Mouse (Mus musculus) liver, embryonic 16.5 days (tissue): ENCODE data around the gene Pcnx2. TPM values are rescaled to one million over a fixed set of nuclear protein-coding genes. Genes with fewer than 3 reads are reported as not detected.
A peak's percentile ranks its signal among the peaks of the same experiment; 100 is the strongest.

ENCODE experiments used
- ATAC-seq: fragments of 200-750 bp; cut with Nextera tagmentation; 2 replicates; pipeline ENCODE4 v1.8.0; 2017; ENCODE audit warnings: low read depth, mild to moderate bottlenecking, moderate number of reproducible peaks, moderate library complexity
- H3K27ac ChIP-seq: fragments of 300-500 bp; sonication (generic); 2 replicates; pipeline ENCODE4 v1.5.1; 2014; ENCODE audit warnings: mild to moderate bottlenecking, low read length
- H3K27me3 ChIP-seq: fragments of 300-500 bp; sonication (generic); 2 replicates; pipeline ENCODE4 v1.6.1; 2014; ENCODE audit warnings: low read depth, low read length, mixed read lengths; ENCODE audit not compliant: control insufficient read depth, insufficient read depth
- H3K36me3 ChIP-seq: fragments of 300-500 bp; sonication (generic); 2 replicates; pipeline ENCODE4 v1.6.1; 2014; ENCODE audit warnings: mild to moderate bottlenecking; ENCODE audit not compliant: control insufficient read depth, insufficient read depth
- H3K4me1 ChIP-seq: fragments of 300-500 bp; sonication (generic); 2 replicates; pipeline ENCODE4 v1.6.1; 2014; ENCODE audit warnings: low read depth, low read length, mixed read lengths; ENCODE audit not compliant: control insufficient read depth
- H3K4me2 ChIP-seq: fragments of 300-500 bp; sonication (generic); 2 replicates; pipeline ENCODE4 v1.6.1; 2014; ENCODE audit warnings: low read depth, low read length, mixed read lengths
- H3K4me3 ChIP-seq: fragments of 300-500 bp; sonication (generic); 2 replicates; pipeline ENCODE4 v1.5.1; 2014; ENCODE audit warnings: low read depth, mild to moderate bottlenecking, low read length
- H3K9ac ChIP-seq: fragments of 300-500 bp; sonication (generic); 2 replicates; pipeline ENCODE4 v1.6.1; 2014; ENCODE audit warnings: low read depth, low read length
- H3K9me3 ChIP-seq: fragments of 300-500 bp; sonication (generic); replicated peaks from 2 replicates; pipeline ENCODE4 v1.6.1; 2016; ENCODE audit warnings: low read length; ENCODE audit not compliant: control insufficient read depth
- WGBS: fragments of 180-500 bp; shearing (Covaris S2); extraction: QIAGEN DNeasy Blood & Tissue Kit; methylation state at CpG from one replicate; pipeline ENCODE4 v1.1.7; 2014; ENCODE audit not compliant: insufficient replicate concordance; 5-methylcytosine and 5-hydroxymethylcytosine counted together
- polyA plus RNA-seq: library from polyadenylated mRNA; unstranded; fragments of >200 nt; fragmentation: Nextera tagmentation; extraction: Ambion mirVana; gene quantifications from 2 replicates; pipeline ENCODE4 v1.2.1, GENCODE M21; 2015

Pcnx2 gene
- polyA plus RNA-seq, 1 experiment from 2014 or later = 0.07 TPM

- 55% methylated on average over 8 of the region's 8 CpGs for WGBS
- ATAC-seq = no peak
- no peak overlapping the region for H3K4me2 ChIP-seq
These were observed 170.3 kb downstream of the Pcnx2 start for GRCm38 (mm10) chr8:125727797-125728196.

GRCm38 (mm10) chr8:125726986-125727385 lies 171.1 kb downstream of the Pcnx2 start:
- Histone ChIP-seq H3K9ac (no peak overlapping the region), H3K4me3 (no peak overlapping the region), H3K36me3 (no peaks in the 10 kb centered on the region), H3K27ac (no peak overlapping the region), H3K9me3 (no peaks in the 10 kb centered on the region), H3K4me2 (no peak overlapping the region), H3K27me3 (no peaks in the 10 kb centered on the region), H3K4me1 (peaks cover 5% of the 10 kb centered on the region; the same call in 1 of the 2 replicates)
- ATAC-seq = no peak
- WGBS = 38% methylated on average over 5 of the region's 5 CpGs

More at GRCm38 (mm10) chr8:125727797-125728196, 170.3 kb downstream of the Pcnx2 start:
- H3K36me3 ChIP-seq = no peaks in the 10 kb centered on the region
- no peak overlapping the region for H3K9ac ChIP-seq
- no peak overlapping the region for H3K27ac ChIP-seq
- peaks cover 5% of the 10 kb centered on the region; the same call in 1 of the 2 replicates for H3K4me1 ChIP-seq
- H3K27me3 ChIP-seq = no peaks in the 10 kb centered on the region
- H3K9me3 ChIP-seq = no peaks in the 10 kb centered on the region
- no peak overlapping the region for H3K4me3 ChIP-seq

GRCm38 (mm10) chr8:125726143-125726542 lies 172.0 kb downstream of the Pcnx2 start:
- no peaks in the 10 kb centered on the region for H3K27me3 ChIP-seq
- H3K4me1 ChIP-seq = peaks cover 5% of the 10 kb centered on the region; the same call in 1 of the 2 replicates
- H3K9ac ChIP-seq = no peak overlapping the region
- WGBS = 69% methylated on average over 4 of the region's 4 CpGs
- no peak for ATAC-seq
- no peak overlapping the region for H3K27ac ChIP-seq
- H3K4me3 ChIP-seq = no peak overlapping the region
- H3K4me2 ChIP-seq = no peak overlapping the region
- H3K9me3 ChIP-seq = no peaks in the 10 kb centered on the region
- no peaks in the 10 kb centered on the region for H3K36me3 ChIP-seq

- no peaks in the 10 kb centered on the region for H3K27me3 ChIP-seq
- no peak overlapping the region for H3K9ac ChIP-seq
- peaks cover 5% of the 10 kb centered on the region; the same call in 1 of the 2 replicates for H3K4me1 ChIP-seq
- H3K36me3 ChIP-seq = no peaks in the 10 kb centered on the region
- H3K4me2 ChIP-seq = no peak overlapping the region
- no peak overlapping the region for H3K4me3 ChIP-seq
- WGBS = 28% methylated on average over 6 of the region's 6 CpGs
- H3K9me3 ChIP-seq = no peaks in the 10 kb centered on the region
- ATAC-seq = peak; percentile 47
- H3K27ac ChIP-seq = peak overlapping the region; percentile 69
These were observed 172.9 kb downstream of the Pcnx2 start for GRCm38 (mm10) chr8:125725037-125725820.

- 69% methylated on average over 6 of the region's 6 CpGs for WGBS
- no peaks in the 10 kb centered on the region for H3K36me3 ChIP-seq
- H3K4me3 ChIP-seq = no peak overlapping the region
- no peak overlapping the region for H3K4me2 ChIP-seq
- no peaks in the 10 kb centered on the region for H3K9me3 ChIP-seq
- no peak overlapping the region for H3K9ac ChIP-seq
- H3K27me3 ChIP-seq = no peaks in the 10 kb centered on the region
- H3K27ac ChIP-seq = no peak overlapping the region
- peaks cover 5% of the 10 kb centered on the region; the same call in 1 of the 2 replicates for H3K4me1 ChIP-seq
- ATAC-seq = no peak
These were observed 174.7 kb downstream of the Pcnx2 start for GRCm38 (mm10) chr8:125723437-125723836.

- no peaks in the 10 kb centered on the region for H3K9me3 ChIP-seq
- ATAC-seq = no peak
These were observed 175.4 kb downstream of the Pcnx2 start for GRCm38 (mm10) chr8:125722675-125723074.

GRCm38 (mm10) chr8:125718914-125719313 lies 179.2 kb downstream of the Pcnx2 start:
- ATAC-seq = no peak
- WGBS = 40% methylated on average over 4 of the region's 4 CpGs
- H3K4me2 ChIP-seq = no peak overlapping the region

More at GRCm38 (mm10) chr8:125722675-125723074, 175.4 kb downstream of the Pcnx2 start:
- Histone ChIP-seq H3K9ac (no peak overlapping the region), H3K4me1 (peaks cover 5% of the 10 kb centered on the region; the same call in 1 of the 2 replicates), H3K4me2 (no peak overlapping the region), H3K36me3 (no peaks in the 10 kb centered on the region), H3K4me3 (no peak overlapping the region), H3K27me3 (no peaks in the 10 kb centered on the region), H3K27ac (no peak overlapping the region)
- 79% methylated on average over 7 of the region's 7 CpGs for WGBS

GRCm38 (mm10) chr8:125716613-125717012 lies 181.5 kb downstream of the Pcnx2 start:
- WGBS = 41% methylated on average over 7 of the region's 7 CpGs
- H3K4me3 ChIP-seq = no peak overlapping the region
- H3K9ac ChIP-seq = no peak overlapping the region
- no peak overlapping the region for H3K4me2 ChIP-seq
- ATAC-seq = no peak
- no peaks in the 10 kb centered on the region for H3K9me3 ChIP-seq
- no peaks in the 10 kb centered on the region for H3K4me1 ChIP-seq
- H3K27me3 ChIP-seq = no peaks in the 10 kb centered on the region
- H3K27ac ChIP-seq = no peak overlapping the region
- no peaks in the 10 kb centered on the region for H3K36me3 ChIP-seq

More at GRCm38 (mm10) chr8:125718914-125719313, 179.2 kb downstream of the Pcnx2 start:
- H3K4me1 ChIP-seq = no peaks in the 10 kb centered on the region
- no peaks in the 10 kb centered on the region for H3K9me3 ChIP-seq
- no peak overlapping the region for H3K4me3 ChIP-seq
- H3K9ac ChIP-seq = no peak overlapping the region
- no peak overlapping the region for H3K27ac ChIP-seq
- no peaks in the 10 kb centered on the region for H3K36me3 ChIP-seq
- no peaks in the 10 kb centered on the region for H3K27me3 ChIP-seq

GRCm38 (mm10) chr8:125716211-125716610 lies 181.9 kb downstream of the Pcnx2 start:
- Histone ChIP-seq H3K27me3 (no peaks in the 10 kb centered on the region), H3K4me3 (no peak overlapping the region), H3K36me3 (no peaks in the 10 kb centered on the region), H3K9ac (no peak overlapping the region), H3K4me2 (no peak overlapping the region), H3K9me3 (no peaks in the 10 kb centered on the region), H3K4me1 (peaks cover 2% of the 10 kb centered on the region; the same call in 1 of the 2 replicates), H3K27ac (no peak overlapping the region)
- no peak for ATAC-seq
- WGBS = 43% methylated on average over 4 of the region's 4 CpGs
